Mouse (Mus musculus) lung, adult 2 months (tissue): Measurements from ENCODE around the gene Cab39l.

Experiments used
- CTCF ChIP-seq: fragments of 200-500 bp; IDR thresholded peaks from 2 replicates; pipeline ENCODE4 v1.5.1; 2011; ENCODE audit warnings: mild to moderate bottlenecking, low read length, control low read depth; ENCODE audit not compliant: insufficient read depth
- POLR2A ChIP-seq: fragments of 200-500 bp; IDR thresholded peaks from 2 replicates; pipeline ENCODE4 v1.6.1; 2011; ENCODE audit warnings: low read depth, mild to moderate bottlenecking, control low read depth, low read length, borderline replicate concordance; ENCODE audit errors: extremely low read depth

GRCm38 (mm10) chr14:59525843-59526242 is 85.1 kb downstream of the Cab39l start:
- TF ChIP-seq CTCF: no peak
- no peak for TF ChIP-seq POLR2A
